Mouse (Mus musculus) mesoderm, embryonic 11.5 days (tissue): ENCODE results near the gene Arfrp1.

Experiments
- DNase-seq: peaks from one replicate; pipeline ENCODE4 v3.0.0-alpha.2; 2012; ENCODE audit warnings: low read depth, low spot score

The Arfrp1 gene

GRCm38 (mm10) chr2:181377230-181377629, 12.0 kb upstream of the Arfrp1 start:
- no peak for DNase-seq

GRCm38 (mm10) chr2:181375787-181376186, 10.6 kb upstream of the Arfrp1 start:
- peak; percentile 34 for DNase-seq

GRCm38 (mm10) chr2:181370001-181370400, 4.8 kb upstream of the Arfrp1 start:
- no peak for DNase-seq

- DNase-seq, result no peak
These were observed 461 bp upstream of the Arfrp1 start for GRCm38 (mm10) chr2:181365655-181366075.

- DNase-seq, result no peak
These were observed 731 bp downstream of the Arfrp1 start for GRCm38 (mm10) chr2:181364487-181364859.

- DNase-seq, result no peak
These were observed 1.3 kb downstream of the Arfrp1 start for GRCm38 (mm10) chr2:181363946-181364345.

GRCm38 (mm10) chr2:181356780-181357179, 8.4 kb downstream of the Arfrp1 start:
- DNase-seq, result no peak

GRCm38 (mm10) chr2:181342766-181343165, 22.4 kb downstream of the Arfrp1 start:
- no peak for DNase-seq

GRCm38 (mm10) chr2:181340426-181340825, 24.8 kb downstream of the Arfrp1 start:
- DNase-seq, result no peak

- DNase-seq, result peak; percentile 65
These were observed 31.2 kb downstream of the Arfrp1 start for GRCm38 (mm10) chr2:181334023-181334422.

GRCm38 (mm10) chr2:181332542-181332941, 32.7 kb downstream of the Arfrp1 start:
- DNase-seq, result no peak

GRCm38 (mm10) chr2:181326098-181326497, 39.1 kb downstream of the Arfrp1 start:
- no peak for DNase-seq

- no peak for DNase-seq
These were observed 43.1 kb downstream of the Arfrp1 start for GRCm38 (mm10) chr2:181322136-181322535.

GRCm38 (mm10) chr2:181320103-181320499, 45.1 kb downstream of the Arfrp1 start:
- no peak for DNase-seq

GRCm38 (mm10) chr2:181319248-181320102, 45.7 kb downstream of the Arfrp1 start, which contains the start of gene Rtel1:
Rtel1 (plus strand) TSS chr2:181319739.
- DNase-seq, result peak; percentile 92

GRCm38 (mm10) chr2:181314080-181314810, 51.0 kb downstream of the Arfrp1 start, which contains the start of gene Stmn3:
Stmn3 (minus strand) TSS chr2:181314500.
- DNase-seq, result peak; percentile 78

GRCm38 (mm10) chr2:181313344-181314079, 51.7 kb downstream of the Arfrp1 start:
- DNase-seq, result no peak

GRCm38 (mm10) chr2:181313006-181313343, 52.2 kb downstream of the Arfrp1 start:
- no peak for DNase-seq

- no peak for DNase-seq
These were observed 52.8 kb downstream of the Arfrp1 start for GRCm38 (mm10) chr2:181312435-181312834.
